17 mouse cellular contexts compared by ENCODE assay signal in genomic region chr8:50665357-50665756, GRCm38 (mm10).
"Had no signal": no experiment of that assay in that cellular context is flagged by ENCODE, and none has a peak within 500 bp of the region (broad histone marks: within the 10 kb centered on the region; RNA-seq: fewer than 3 reads in every experiment).

No protein-coding gene starts in this region.

- DNase-seq: left cerebral cortex, postnatal 4 days; liver; liver, embryonic 13.5 days; liver, postnatal 0 days; lung, adult 18-20 months; lung, adult 2 months; lung, embryonic 14.5 days; lung, postnatal 10 days; lung, postnatal 14 days; lung, postnatal 36 days; lung, postnatal 4 days; midbrain, embryonic 14.5 days had no signal

- ATAC-seq: liver, embryonic 12.5 days; liver, postnatal 0 days; lung, postnatal 0 days; midbrain, embryonic 13.5 days; midbrain, embryonic 15.5 days; midbrain, embryonic 16.5 days had no signal
